Mouse (Mus musculus) 3134 (cell line): ENCODE data around the gene Nmur1.
A peak's percentile ranks its signal among the peaks of the same experiment; 100 is the strongest.
"Not testable (repeated sequence)": the region's sequence is repeated elsewhere in the genome, so short reads cannot be mapped to it uniquely, and the experiment has no call there.

Experiments
- DNase-seq: peaks from one replicate; pipeline ENCODE4 v3.0.0-alpha.2; 2011; ENCODE audit warnings: low spot score; ENCODE audit not compliant: insufficient read length; ENCODE audit errors: extremely low read depth

The Nmur1 gene

GRCm38 (mm10) chr1:86360441-86360840 is 65.6 kb downstream of the Nmur1 start:
- no peak for DNase-seq

- no peak for DNase-seq
These were observed 66.2 kb downstream of the Nmur1 start for GRCm38 (mm10) chr1:86359798-86360179.

GRCm38 (mm10) chr1:86358906-86359797 is 66.9 kb downstream of the Nmur1 start, which contains the start of gene Ncl:
TSS of gene Ncl (minus strand) at chr1:86359400.
- peak; percentile 100 for DNase-seq

- DNase-seq: no peak
These were observed 67.7 kb downstream of the Nmur1 start for GRCm38 (mm10) chr1:86358229-86358905.

GRCm38 (mm10) chr1:86354186-86354585 is 71.8 kb downstream of the Nmur1 start:
- no peak for DNase-seq

GRCm38 (mm10) chr1:86350576-86350975 is 75.5 kb downstream of the Nmur1 start:
- no peak for DNase-seq

DNA sequence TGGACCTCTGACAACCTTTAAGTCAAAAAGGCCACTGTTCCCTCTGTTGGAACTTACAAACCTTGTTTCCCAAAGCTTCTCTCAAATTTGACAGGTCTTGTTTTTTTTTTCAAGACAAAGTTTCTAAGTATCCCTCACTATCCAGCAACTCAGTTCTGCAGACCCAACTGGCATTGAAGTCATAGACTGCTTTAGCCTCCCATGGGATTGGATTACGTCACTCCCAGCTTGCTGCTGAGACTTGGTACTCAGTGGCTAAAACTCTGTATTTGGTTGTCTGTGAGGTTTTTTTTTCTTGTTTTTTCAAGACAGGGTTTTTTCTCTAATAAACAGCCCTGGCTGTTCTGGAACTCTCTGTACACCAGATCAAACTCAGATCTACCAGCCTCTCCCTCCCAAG is 76.3 kb downstream of the Nmur1 start:
- no peak for DNase-seq

- no peak for DNase-seq
These were observed 76.8 kb downstream of the Nmur1 start for GRCm38 (mm10) chr1:86349201-86349600.

DNA sequence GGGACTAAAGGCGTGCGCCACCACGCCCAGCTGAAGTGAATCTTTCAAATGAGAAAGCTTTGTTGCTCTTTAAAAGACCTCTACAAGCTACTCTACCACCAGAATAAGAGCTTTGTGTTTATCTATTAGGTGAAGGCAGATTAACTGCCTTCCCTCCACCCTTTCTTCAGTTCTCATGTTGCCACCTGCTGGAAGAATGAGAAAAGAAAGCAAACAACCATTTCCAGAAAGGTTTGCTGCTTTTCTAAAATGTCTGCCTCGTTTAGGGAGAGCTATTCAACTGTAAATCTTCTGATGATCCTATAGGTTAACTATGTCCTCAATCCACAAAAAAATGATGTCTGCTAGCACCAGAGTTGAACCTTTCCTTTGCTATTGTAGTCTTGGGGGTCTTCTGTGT is 77.2 kb downstream of the Nmur1 start:
- DNase-seq: no peak

GRCm38 (mm10) chr1:86348083-86348482 is 77.9 kb downstream of the Nmur1 start:
- DNase-seq: no peak

DNA sequence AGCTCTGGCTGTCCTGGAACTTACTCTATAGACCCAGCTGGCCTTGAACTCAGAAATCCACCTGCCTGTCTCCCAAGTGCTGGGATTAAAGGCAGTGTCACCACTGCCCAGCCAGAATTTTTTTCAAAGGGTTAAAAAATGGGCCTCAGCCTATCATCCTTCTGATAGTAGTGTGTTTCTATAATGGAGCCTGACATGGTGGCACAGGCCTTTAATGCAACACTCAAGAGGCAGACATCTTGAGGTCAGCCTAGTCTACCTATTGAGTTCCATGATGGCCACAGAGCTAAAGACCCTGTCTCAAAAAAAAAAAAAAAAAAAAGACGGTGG is 78.3 kb downstream of the Nmur1 start:
- no peak for DNase-seq

- DNase-seq: peak; percentile 36
These were observed 78.9 kb downstream of the Nmur1 start for GRCm38 (mm10) chr1:86346851-86347715.

DNA sequence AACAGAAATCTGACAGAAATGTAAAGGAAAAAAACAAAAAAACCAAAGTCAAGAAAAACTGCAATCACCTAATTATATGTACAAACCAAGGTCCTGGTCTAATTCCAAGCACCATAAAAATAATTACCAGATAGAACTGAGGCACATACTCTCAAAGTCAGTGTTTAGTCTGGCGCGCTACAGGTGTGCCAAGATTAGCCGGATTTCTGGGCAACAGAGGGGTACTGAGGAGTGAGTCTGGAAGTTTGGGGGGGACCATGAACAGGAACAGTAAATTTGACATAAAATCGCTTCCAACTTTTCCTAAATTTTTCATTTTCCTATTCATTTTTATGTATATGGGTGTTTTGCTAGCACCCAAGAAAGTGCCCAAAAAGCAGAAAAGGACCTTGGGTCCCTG is 80.1 kb downstream of the Nmur1 start:
- DNase-seq: no peak

DNA sequence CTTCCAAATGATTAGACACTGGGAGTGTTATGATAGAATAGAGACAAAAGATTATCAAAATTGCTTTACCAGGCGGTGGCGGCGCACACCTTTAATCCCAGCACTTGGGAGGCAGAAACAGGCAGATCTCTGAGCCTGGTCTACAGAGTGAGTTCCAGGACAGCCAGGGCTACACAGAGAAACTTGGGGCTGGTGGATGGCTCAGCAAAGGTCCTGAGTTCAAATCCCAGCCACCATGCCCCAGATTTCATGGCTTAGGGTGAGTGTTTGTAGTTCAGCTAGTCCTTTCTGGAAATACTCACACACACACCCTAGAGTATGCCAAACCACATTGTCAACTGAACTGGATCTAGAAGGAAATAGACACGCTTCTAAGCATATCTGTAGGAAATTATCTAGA is 81.0 kb downstream of the Nmur1 start:
- DNase-seq: no peak

GRCm38 (mm10) chr1:86343969-86344861 is 81.8 kb downstream of the Nmur1 start:
- no peak for DNase-seq

DNA sequence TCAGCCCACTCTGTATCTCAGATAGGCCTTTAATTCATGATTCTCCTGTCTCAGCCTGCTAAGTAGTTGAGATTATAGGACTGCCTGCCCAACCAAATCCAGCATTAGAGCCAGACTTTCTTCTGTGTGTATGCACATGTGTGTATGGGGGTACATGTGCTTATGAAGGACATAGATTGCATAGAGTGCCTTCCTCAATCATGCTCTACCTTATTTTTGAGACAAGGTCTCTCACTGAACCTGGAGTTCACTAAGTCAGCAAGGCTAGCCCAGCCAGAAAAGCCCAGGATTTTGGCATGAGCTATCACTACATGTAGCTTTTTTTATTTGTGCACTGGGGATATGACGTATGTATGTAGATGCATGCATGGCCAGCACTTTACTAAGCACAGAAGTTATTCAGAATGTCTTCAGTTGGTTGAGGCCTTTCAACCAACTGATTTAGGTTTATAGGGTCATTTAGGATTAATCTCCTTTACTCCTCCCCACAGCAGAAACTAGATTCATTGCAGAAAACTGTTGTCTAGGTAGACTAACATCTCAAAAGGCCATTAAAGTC is 82.9 kb downstream of the Nmur1 start:
- DNase-seq: no peak

- DNase-seq: no peak
These were observed 83.7 kb downstream of the Nmur1 start for GRCm38 (mm10) chr1:86342371-86342770.

GRCm38 (mm10) chr1:86341096-86341495 is 84.9 kb downstream of the Nmur1 start:
- DNase-seq: not testable (repeated sequence)

GRCm38 (mm10) chr1:86339156-86339812 is 86.7 kb downstream of the Nmur1 start:
- DNase-seq: no peak
